Mouse (Mus musculus) ES-E14 (cell line): ENCODE measurements at regions not wholly inside any gene's neighbourhood (a gene's known extent, or its start where the extent isn't known, plus 50 kb on each side); places are given as distances from the start of the nearest gene placed in this dataset.

Experiments used
- DNase-seq: peaks from one replicate; pipeline ENCODE4 v3.0.0-alpha.2; 2013; ENCODE audit warnings: low read depth, low spot score
- H3K27ac ChIP-seq: 2 replicates; pipeline ENCODE4 v1.5.1; 2012; ENCODE audit warnings: low read depth, mild to moderate bottlenecking, low read length, moderate library complexity, mixed read lengths; ENCODE audit not compliant: poor library complexity, insufficient read depth, severe bottlenecking
- H3K36me3 ChIP-seq: 2 replicates; pipeline ENCODE4 v1.6.1; 2012; ENCODE audit warnings: mild to moderate bottlenecking, low read length, moderate library complexity, mixed read lengths; ENCODE audit not compliant: control insufficient read depth, poor library complexity, insufficient read depth, severe bottlenecking
- H3K4me1 ChIP-seq, 2 experiments: fragments of 150-350 bp in 1 of 2; sonication (generic) in 1 of 2; 2 replicates each; pipeline ENCODE4 v1.6.1; 2012; ENCODE audit warnings: low read length in 2 of 2, mild to moderate bottlenecking in 1 of 2, mixed read lengths in 1 of 2; ENCODE audit not compliant: control insufficient read depth in 2 of 2, insufficient read depth in 2 of 2, poor library complexity in 1 of 2
- H3K4me3 ChIP-seq, 2 experiments: fragments of 150-350 bp in 1 of 2; sonication (generic) in 1 of 2; 2 replicates each; pipeline ENCODE4 v1.5.1; 2012; ENCODE audit warnings: low read length in 2 of 2, low read depth in 1 of 2, mild to moderate bottlenecking in 1 of 2, mixed read lengths in 1 of 2; ENCODE audit not compliant: insufficient read depth in 1 of 2, poor library complexity in 1 of 2, severe bottlenecking in 1 of 2
- H3K9ac ChIP-seq: 2 replicates; pipeline ENCODE4 v1.6.1; 2012; ENCODE audit warnings: low read depth, mild to moderate bottlenecking, low read length, mixed read lengths; ENCODE audit not compliant: poor library complexity, insufficient read depth, severe bottlenecking
- H3K9me3 ChIP-seq: fragments of 150-350 bp; sonication (generic); 2 replicates; pipeline ENCODE4 v1.6.1; 2012; ENCODE audit warnings: low read depth, mild to moderate bottlenecking, low read length; ENCODE audit not compliant: control insufficient read depth, insufficient read depth
- CHD2 ChIP-seq: IDR thresholded peaks from 2 replicates; pipeline ENCODE4 v1.6.1; 2014; ENCODE audit warnings: mild to moderate bottlenecking, low read depth, low read length, inconsistent platforms
- HCFC1 ChIP-seq: IDR thresholded peaks from 2 replicates; pipeline ENCODE4 v1.6.1; 2012; ENCODE audit warnings: low read length, inconsistent platforms, borderline replicate concordance; ENCODE audit not compliant: insufficient read depth
- MAFK ChIP-seq: IDR thresholded peaks from 2 replicates; pipeline ENCODE4 v1.6.1; 2014; ENCODE audit warnings: mild to moderate bottlenecking, low read depth, low read length, inconsistent platforms; ENCODE audit not compliant: insufficient read depth
- ZC3H11A ChIP-seq: IDR thresholded peaks from 2 replicates; pipeline ENCODE4 v1.6.1; 2012; ENCODE audit warnings: low read depth, mild to moderate bottlenecking, inconsistent platforms, low read length, borderline replicate concordance
- ZNF384 ChIP-seq: IDR thresholded peaks from 2 replicates; pipeline ENCODE4 v1.6.1; 2012; ENCODE audit warnings: low read depth, low read length, inconsistent platforms
- in situ Hi-C, 2 experiments: fragments of 600-800 bp; cut with MboI; formaldehyde crosslinking; loops; one replicate each; pipeline ENCODE4 v1.15.1; 2025; ENCODE audit warnings: low sequenced_read_pairs in 2 of 2, inconsistent platforms in 1 of 2; ENCODE audit not compliant: unreplicated experiment in 2 of 2

- in situ Hi-C loops = no loop called here
- TF ChIP-seq ZC3H11A (no peak), CHD2 (no peak), ZNF384 (no peak), MAFK (no peak)
- H3K4me3 ChIP-seq = no peak overlapping the region
- H3K36me3 ChIP-seq = no peaks in the 10 kb centered on the region
- no peak overlapping the region for H3K9ac ChIP-seq
- DNase-seq = no peak
- H3K9me3 ChIP-seq = no peaks in the 10 kb centered on the region
- H3K4me1 ChIP-seq = no peaks in the 10 kb centered on the region
- no peak overlapping the region for H3K27ac ChIP-seq
These were observed 93.6 kb upstream of the Ankrd1 start for GRCm38 (mm10) chr19:36213461-36213860.

GRCm38 (mm10) chr19:36214188-36214968, 94.5 kb upstream of the Ankrd1 start:
- Histone ChIP-seq H3K4me3 (no peak overlapping the region), H3K9ac (no peak overlapping the region), H3K27ac (no peak overlapping the region), H3K9me3 (no peaks in the 10 kb centered on the region), H3K36me3 (no peaks in the 10 kb centered on the region), H3K4me1 (no peaks in the 10 kb centered on the region)
- TF ChIP-seq ZNF384 (0 out of 2 replicates have a peak, but pooled peaks have one; percentile 18), ZC3H11A (no peak)
- no peak for DNase-seq
- in situ Hi-C loops = no loop called here

- Histone ChIP-seq H3K27ac (no peak overlapping the region), H3K9me3 (no peaks in the 10 kb centered on the region), H3K9ac (no peak overlapping the region), H3K4me3 (no peak overlapping the region), H3K36me3 (no peaks in the 10 kb centered on the region), H3K4me1 (no peaks in the 10 kb centered on the region)
- DNase-seq = no peak
- in situ Hi-C loops = no loop called here
- TF ChIP-seq HCFC1 (no peak), ZNF384 (no peak), CHD2 (no peak), MAFK (no peak), ZC3H11A (no peak)
These were observed 97.3 kb upstream of the Ankrd1 start for GRCm38 (mm10) chr19:36217177-36217576.

GRCm38 (mm10) chr19:36217605-36218004, 97.7 kb upstream of the Ankrd1 start:
- Histone ChIP-seq H3K4me3 (no peak overlapping the region), H3K27ac (no peak overlapping the region), H3K4me1 (no peaks in the 10 kb centered on the region), H3K9me3 (no peaks in the 10 kb centered on the region), H3K36me3 (no peaks in the 10 kb centered on the region), H3K9ac (no peak overlapping the region)
- in situ Hi-C loops = no loop called here
- DNase-seq = no peak
- TF ChIP-seq ZNF384 = no peak
- TF ChIP-seq MAFK = no peak
- no peak for TF ChIP-seq CHD2
- TF ChIP-seq ZC3H11A = no peak
- TF ChIP-seq HCFC1 = no peak

- H3K9me3 ChIP-seq = no peaks in the 10 kb centered on the region
- H3K4me3 ChIP-seq = no peak overlapping the region
- DNase-seq = no peak
- H3K27ac ChIP-seq = no peak overlapping the region
- TF ChIP-seq ZC3H11A = no peak
- no peak for TF ChIP-seq HCFC1
- TF ChIP-seq MAFK = no peak
- TF ChIP-seq ZNF384 = no peak
- no peak for TF ChIP-seq CHD2
- H3K9ac ChIP-seq = no peak overlapping the region
- in situ Hi-C loops = no loop called here
- H3K4me1 ChIP-seq = no peaks in the 10 kb centered on the region
- H3K36me3 ChIP-seq = no peaks in the 10 kb centered on the region
These were observed 99.0 kb upstream of the Ankrd1 start for GRCm38 (mm10) chr19:36218921-36219320.
